Mouse (Mus musculus) spleen, adult 12 weeks (tissue): ENCODE data around the gene Elane.
"Not testable (repeated sequence)": the region's sequence is repeated elsewhere in the genome, so short reads cannot be mapped to it uniquely, and the experiment has no call there.

Experiments
- DNase-seq: peaks from one replicate; pipeline ENCODE4 v3.0.0; 2022; ENCODE audit warnings: low spot score

Gene Elane

GRCm38 (mm10) chr10:79883297-79884084 lies 2.6 kb upstream of the Elane start:
- peak; percentile 64 for DNase-seq

GRCm38 (mm10) chr10:79884446-79884845 lies 1.6 kb upstream of the Elane start:
- DNase-seq, result no peak

GRCm38 (mm10) chr10:79884938-79885337 lies 1.1 kb upstream of the Elane start:
- DNase-seq, result not testable (repeated sequence)

GRCm38 (mm10) chr10:79886611-79887010 lies 564 bp downstream of the Elane start:
- no peak for DNase-seq

- no peak for DNase-seq
Observed at GRCm38 (mm10) chr10:79889386-79889785, 3.3 kb downstream of the Elane start.

- DNase-seq, result no peak
Observed at GRCm38 (mm10) chr10:79890670-79891069, 4.6 kb downstream of the Elane start, which contains the start of gene Cfd. Gene Cfd (plus strand): TSS chr10:79890853.

- peak; percentile 72 for DNase-seq
Observed at GRCm38 (mm10) chr10:79892451-79893118, 6.5 kb downstream of the Elane start.

GRCm38 (mm10) chr10:79896306-79896705 lies 10.3 kb downstream of the Elane start:
- no peak for DNase-seq

- DNase-seq, result no peak
Observed at GRCm38 (mm10) chr10:79896814-79897213, 10.8 kb downstream of the Elane start.

GRCm38 (mm10) chr10:79897316-79898245 lies 11.5 kb downstream of the Elane start:
- DNase-seq, result no peak

- no peak for DNase-seq
Observed at GRCm38 (mm10) chr10:79900951-79901410, 14.9 kb downstream of the Elane start.

- DNase-seq, result no peak
Observed at GRCm38 (mm10) chr10:79906712-79907111, 20.7 kb downstream of the Elane start.

GRCm38 (mm10) chr10:79907415-79907814 lies 21.4 kb downstream of the Elane start:
- DNase-seq, result no peak

GRCm38 (mm10) chr10:79908167-79909091 lies 22.4 kb downstream of the Elane start, which contains the start of gene Med16:
Gene Med16 (minus strand): TSS chr10:79908923.
- peak; percentile 93 for DNase-seq

GRCm38 (mm10) chr10:79909092-79909922 lies 23.3 kb downstream of the Elane start:
- peak; percentile 45 for DNase-seq

- no peak for DNase-seq
Observed at GRCm38 (mm10) chr10:79910556-79910955, 24.5 kb downstream of the Elane start, which contains the start of gene Gm26602. Gene Gm26602 (plus strand): TSS chr10:79910856.

- DNase-seq, result no peak
Observed at GRCm38 (mm10) chr10:79912412-79912811, 26.4 kb downstream of the Elane start.

GRCm38 (mm10) chr10:79914131-79914947 lies 28.3 kb downstream of the Elane start:
- DNase-seq, result peak; percentile 31
